Mouse (Mus musculus): ENCODE results near the gene St7.

GRCm38 (mm10) chr6:17991625-17992024 lies 298.9 kb downstream of the St7 start:
- TF ChIP-seq POLR2A (IDR thresholded peaks at IDR 0.05; ENCODE audit: extremely low read depth, insufficient read depth, low read length) (no peak), CTCF (IDR thresholded peaks at IDR 0.05; ENCODE audit: extremely low read depth, insufficient read depth, low read length) (no peak)
